Mouse (Mus musculus): Measurements from ENCODE around the gene Csrnp1. TPM values are rescaled to one million over a fixed set of nuclear protein-coding genes. Genes with fewer than 3 reads are reported as not detected.

Csrnp1 gene
- total RNA-seq, 1 experiment from 2014 or later, result 16.9 TPM

Other genes with a start within 250 kb of the Csrnp1 start
- not detected in 2 replicates for gene Scn11a, start 159.2 kb downstream of the Csrnp1 start, total RNA-seq (2017)
- gene Wdr48, start 89.8 kb downstream of the Csrnp1 start, total RNA-seq (2017), result 44.2 and 46.8 TPM in 2 replicates
- gene Gorasp1, start 47.1 kb downstream of the Csrnp1 start, total RNA-seq (2017), result 6.3 and 11.6 TPM in 2 replicates
- gene Ttc21a, start 47.1 kb downstream of the Csrnp1 start, total RNA-seq (2017), result 0.15 and 0.46 TPM in 2 replicates
- gene Xirp1, start 38.9 kb upstream of the Csrnp1 start, total RNA-seq (2017), result not detected in 2 replicates
- 7.5 and 9.4 TPM in 2 replicates for gene Cx3cr1, start 85.2 kb upstream of the Csrnp1 start, total RNA-seq (2017)
- gene Ccr8, start 107.5 kb upstream of the Csrnp1 start, total RNA-seq (2017), result not detected in 2 replicates
- 31.2 and 41.1 TPM in 2 replicates for gene Slc25a38, start 125.7 kb upstream of the Csrnp1 start, total RNA-seq (2017)
- 5,315 and 5,374 TPM in 2 replicates for gene Rpsa, start 143.0 kb upstream of the Csrnp1 start, total RNA-seq (2017)
- not detected in 2 replicates for gene Mobp, start 165.0 kb upstream of the Csrnp1 start, total RNA-seq (2017)

All from common myeloid progenitor, adult 5-6 weeks (primary cell).